Mouse (Mus musculus) small intestine, adult 2 months (tissue): Measurements from ENCODE around the gene Col6a5. TPM values are rescaled to one million over a fixed set of nuclear protein-coding genes. Genes with fewer than 3 reads are reported as not detected.

Experiments used
- H3K27ac ChIP-seq: fragments of 200-500 bp; 2 replicates; pipeline ENCODE4 v1.5.1; 2012; ENCODE audit warnings: low read depth, low read length, control low read depth, inconsistent platforms; ENCODE audit not compliant: insufficient read depth
- H3K27me3 ChIP-seq: fragments of 200-500 bp; 2 replicates; pipeline ENCODE4 v1.6.1; 2012; ENCODE audit warnings: mild to moderate bottlenecking, moderate library complexity, low read length, inconsistent platforms; ENCODE audit not compliant: control insufficient read depth, insufficient read depth
- H3K36me3 ChIP-seq: fragments of 200-500 bp; 2 replicates; pipeline ENCODE4 v1.6.1; 2012; ENCODE audit warnings: mild to moderate bottlenecking, low read length, control low read depth, inconsistent platforms; ENCODE audit not compliant: control insufficient read depth, insufficient read depth
- H3K4me1 ChIP-seq: fragments of 200-500 bp; 2 replicates; pipeline ENCODE4 v1.6.1; 2012; ENCODE audit warnings: low read length, inconsistent platforms, mixed read lengths; ENCODE audit not compliant: control insufficient read depth, insufficient read depth, insufficient read length
- H3K4me3 ChIP-seq: fragments of 200-500 bp; 2 replicates; pipeline ENCODE4 v1.5.1; 2012; ENCODE audit warnings: low read depth, mild to moderate bottlenecking, control low read depth, inconsistent platforms, low read length, moderate library complexity
- CTCF ChIP-seq: fragments of 200-500 bp; IDR thresholded peaks from 2 replicates; pipeline ENCODE4 v1.5.1; 2012; ENCODE audit warnings: low read depth, mild to moderate bottlenecking, control low read depth, inconsistent platforms, low read length, moderate library complexity, mixed read lengths; ENCODE audit not compliant: insufficient replicate concordance, insufficient read length; ENCODE audit errors: extremely low read depth
- POLR2A ChIP-seq: fragments of 200-500 bp; IDR thresholded peaks from 2 replicates; pipeline ENCODE4 v1.6.1; 2012; ENCODE audit warnings: low read depth, mild to moderate bottlenecking, control low read depth, inconsistent platforms, low read length, moderate library complexity
- WGBS: fragments of 180-500 bp; shearing (Covaris S2); methylation state at CpG from one replicate; pipeline ENCODE4 v1.1.7; 2018; 5-methylcytosine and 5-hydroxymethylcytosine counted together
- polyA plus RNA-seq: library from polyadenylated mRNA; depleted of rRNA; stranded (reverse); fragments of >200 nt; gene quantifications from 2 replicates; pipeline ENCODE4 v1.2.3, GENCODE M21; 2012

Gene Col6a5
- polyA plus RNA-seq, 1 experiment = 1.0 TPM

- Histone ChIP-seq H3K27ac (no peak overlapping the region), H3K36me3 (no peaks in the 10 kb centered on the region), H3K27me3 (no peaks in the 10 kb centered on the region), H3K4me3 (no peak overlapping the region), H3K4me1 (no peaks in the 10 kb centered on the region)
- 69% methylated on average over 2 of the region's 2 CpGs for WGBS
- no peak for TF ChIP-seq CTCF
- no peak for TF ChIP-seq POLR2A
Observed at GRCm38 (mm10) chr9:105910166-105910565, 50.3 kb downstream of the Col6a5 start.

DNA sequence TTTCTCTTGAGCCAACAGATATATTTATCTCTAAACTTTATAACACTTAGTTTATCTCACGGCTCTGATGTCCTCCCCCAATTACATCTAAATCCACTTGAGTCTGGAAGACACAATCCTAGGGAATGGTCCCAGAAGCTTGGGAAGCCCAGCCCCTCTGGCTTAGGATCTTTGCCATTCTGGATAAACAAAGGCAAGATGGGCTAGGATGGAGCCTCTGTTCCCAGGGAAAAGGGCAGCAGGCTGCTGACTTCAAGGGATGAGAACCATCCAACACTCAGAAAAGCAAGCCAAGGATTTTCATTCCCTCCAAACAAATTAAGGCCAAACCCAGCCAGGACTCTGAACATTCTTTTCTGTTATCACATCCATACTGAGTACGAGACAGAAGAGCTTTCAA is 51.1 kb downstream of the Col6a5 start:
- no peaks in the 10 kb centered on the region for H3K27me3 ChIP-seq
- H3K4me3 ChIP-seq = no peak overlapping the region
- 32% methylated on average over 2 of the region's 2 CpGs for WGBS
- H3K36me3 ChIP-seq = no peaks in the 10 kb centered on the region
- no peak overlapping the region for H3K27ac ChIP-seq
- H3K4me1 ChIP-seq = no peaks in the 10 kb centered on the region
- TF ChIP-seq CTCF = no peak
- TF ChIP-seq POLR2A = no peak

- 66% methylated on average over 6 of the region's 6 CpGs for WGBS
- no peak overlapping the region for H3K4me3 ChIP-seq
- TF ChIP-seq POLR2A = no peak
- no peak for TF ChIP-seq CTCF
- H3K27me3 ChIP-seq = no peaks in the 10 kb centered on the region
- no peaks in the 10 kb centered on the region for H3K4me1 ChIP-seq
- H3K27ac ChIP-seq = no peak overlapping the region
- H3K36me3 ChIP-seq = no peaks in the 10 kb centered on the region
Observed at GRCm38 (mm10) chr9:105907411-105907810, 53.0 kb downstream of the Col6a5 start.

- Histone ChIP-seq H3K27ac (no peak overlapping the region), H3K27me3 (no peaks in the 10 kb centered on the region), H3K36me3 (no peaks in the 10 kb centered on the region), H3K4me1 (no peaks in the 10 kb centered on the region), H3K4me3 (no peak overlapping the region)
- WGBS = 19% methylated on average over 2 of the region's 2 CpGs
- no peak for TF ChIP-seq CTCF
- TF ChIP-seq POLR2A = no peak
Observed at GRCm38 (mm10) chr9:105887521-105887920, 72.9 kb downstream of the Col6a5 start.

DNA sequence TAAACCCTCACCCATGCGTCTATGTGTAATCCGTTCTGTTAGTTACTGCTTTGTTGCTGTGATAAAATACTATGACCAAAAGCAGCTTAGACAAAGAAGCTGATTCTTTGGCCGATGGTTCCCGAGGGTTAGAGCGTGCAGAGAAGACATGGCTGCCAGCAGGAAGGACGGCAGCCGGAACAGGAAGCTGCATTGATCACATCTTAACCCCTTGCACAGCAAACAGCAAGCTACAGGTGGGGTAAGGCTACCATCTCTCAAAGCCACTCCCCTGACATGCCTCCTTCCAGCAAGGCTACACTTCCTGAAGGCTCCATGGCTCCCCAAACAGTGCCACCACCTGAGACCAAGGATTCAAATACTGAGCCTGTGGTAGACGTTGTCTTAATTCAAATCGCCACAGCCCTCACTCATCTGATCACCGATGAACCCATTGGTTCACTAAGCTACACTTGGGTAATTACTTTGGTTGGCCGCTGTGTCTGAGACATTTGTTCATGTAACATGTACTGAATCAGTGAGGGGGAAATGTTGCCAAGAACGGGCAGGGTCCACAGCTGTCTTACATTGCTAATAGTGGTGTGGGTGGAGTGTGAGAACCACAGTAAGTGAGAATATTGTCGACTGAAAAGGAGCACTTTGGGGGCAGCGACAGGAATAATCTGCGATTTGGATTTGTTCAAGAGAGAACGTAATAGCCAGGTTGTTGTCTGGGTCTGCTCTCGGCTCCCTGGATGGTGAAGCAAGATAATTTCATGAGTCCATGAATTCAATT is 75.6 kb downstream of the Col6a5 start:
- 81% methylated on average over 17 of the region's 17 CpGs for WGBS
- H3K4me3 ChIP-seq = no peak overlapping the region
- H3K4me1 ChIP-seq = no peaks in the 10 kb centered on the region
- no peak for TF ChIP-seq POLR2A
- TF ChIP-seq CTCF = no peak
- H3K27me3 ChIP-seq = no peaks in the 10 kb centered on the region
- no peaks in the 10 kb centered on the region for H3K36me3 ChIP-seq
- H3K27ac ChIP-seq = no peak overlapping the region

GRCm38 (mm10) chr9:105880743-105881142 is 79.7 kb downstream of the Col6a5 start:
- Histone ChIP-seq H3K27ac (no peak overlapping the region), H3K4me3 (no peak overlapping the region), H3K36me3 (no peaks in the 10 kb centered on the region), H3K27me3 (no peaks in the 10 kb centered on the region), H3K4me1 (no peaks in the 10 kb centered on the region)
- no peak for TF ChIP-seq CTCF
- no peak for TF ChIP-seq POLR2A
- WGBS = 60% methylated on average over 4 of the region's 4 CpGs

DNA sequence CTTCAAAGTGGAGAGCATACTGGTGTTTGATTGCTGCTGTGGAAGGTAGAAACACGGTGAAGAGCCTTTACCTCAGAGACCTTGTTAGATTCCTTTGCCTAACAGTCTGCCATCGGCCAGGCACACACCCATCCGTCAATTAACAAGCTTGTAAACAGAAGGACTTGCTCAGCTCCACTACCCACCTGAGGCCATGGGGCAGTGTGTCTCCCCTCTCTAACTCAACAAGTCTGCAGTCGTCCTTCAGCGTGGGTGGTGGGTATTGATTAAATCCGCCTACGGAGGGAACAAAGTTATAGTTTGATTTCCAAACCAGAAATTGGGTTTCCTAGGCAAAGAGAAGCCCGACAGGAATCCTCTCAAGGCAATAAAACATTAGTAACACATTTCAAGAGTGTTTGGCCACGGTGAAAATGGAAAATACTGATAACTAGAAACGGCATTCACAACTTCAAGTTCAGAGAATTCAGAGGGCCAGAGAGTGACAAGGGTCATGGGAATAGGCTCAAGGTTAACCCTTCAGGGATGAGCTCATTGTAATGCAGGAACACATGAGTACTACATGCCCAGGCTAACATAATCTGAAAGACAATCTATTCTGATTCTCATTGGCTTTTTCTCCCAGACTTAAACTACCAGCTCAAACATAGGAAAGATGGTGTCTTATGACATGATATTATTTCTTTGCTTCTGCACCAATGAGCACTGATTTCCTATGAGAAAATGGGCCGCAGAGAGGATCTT is 81.9 kb downstream of the Col6a5 start:
- H3K4me3 ChIP-seq = no peak overlapping the region
- no peak for TF ChIP-seq POLR2A
- no peak for TF ChIP-seq CTCF
- H3K36me3 ChIP-seq = no peaks in the 10 kb centered on the region
- WGBS = 33% methylated on average over 11 of the region's 11 CpGs
- H3K4me1 ChIP-seq = no peaks in the 10 kb centered on the region
- H3K27me3 ChIP-seq = no peaks in the 10 kb centered on the region
- no peak overlapping the region for H3K27ac ChIP-seq
